Mouse (Mus musculus) liver, adult (tissue): Measurements from ENCODE around the gene Ppp2r2d.

Experiments used
- GATA4 ChIP-seq: IDR thresholded peaks from 2 replicates; pipeline ENCODE4 v1.6.1; 2014; ENCODE audit warnings: mild to moderate bottlenecking, low read length; ENCODE audit not compliant: insufficient replicate concordance

The Ppp2r2d gene

DNA sequence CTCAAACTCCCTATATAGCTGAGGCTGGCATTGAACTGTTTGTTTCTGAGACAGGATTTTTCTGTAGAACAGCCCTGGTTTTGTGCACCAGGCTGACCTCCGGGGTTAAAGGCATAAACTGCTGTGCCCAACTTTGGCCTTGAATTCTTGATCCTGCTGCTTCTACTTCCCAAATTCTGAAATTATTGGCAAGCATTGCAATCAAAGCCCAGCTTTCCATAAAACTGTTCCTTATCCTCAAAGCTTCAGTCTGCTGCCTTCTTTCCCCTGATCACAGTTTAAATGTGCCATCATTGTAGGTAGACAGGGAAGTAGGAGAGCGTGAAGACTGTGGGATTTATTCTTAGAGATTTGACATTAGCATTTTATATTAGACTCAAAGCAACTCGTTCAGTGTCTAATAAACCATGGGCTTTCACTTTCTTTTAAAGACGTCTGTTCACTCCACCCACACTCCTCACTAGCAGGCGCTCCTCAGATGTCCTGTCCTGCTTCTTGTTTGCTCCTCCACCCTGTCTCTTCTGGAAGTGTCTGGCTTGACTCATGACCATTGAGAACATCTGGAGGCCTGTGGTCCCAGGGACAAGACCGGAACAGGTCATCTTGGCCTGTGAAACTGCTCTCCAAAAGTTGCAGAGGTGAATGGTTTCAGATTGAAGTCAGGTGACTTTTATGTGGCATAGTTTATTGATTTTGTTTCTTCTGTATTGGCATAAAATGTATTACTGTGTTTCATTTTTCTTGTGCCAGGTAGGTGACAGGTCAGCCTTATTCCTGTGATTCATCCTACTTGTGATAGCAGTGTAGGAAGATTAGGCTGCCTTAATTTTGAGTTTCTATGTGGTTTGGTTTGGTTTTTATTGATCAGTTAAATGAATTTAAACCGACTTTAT is 2.4 kb downstream of the Ppp2r2d start:
- TF ChIP-seq GATA4, result no peak

GRCm38 (mm10) chr7:138850083-138850482 is 4.2 kb downstream of the Ppp2r2d start:
- no peak for TF ChIP-seq GATA4

DNA sequence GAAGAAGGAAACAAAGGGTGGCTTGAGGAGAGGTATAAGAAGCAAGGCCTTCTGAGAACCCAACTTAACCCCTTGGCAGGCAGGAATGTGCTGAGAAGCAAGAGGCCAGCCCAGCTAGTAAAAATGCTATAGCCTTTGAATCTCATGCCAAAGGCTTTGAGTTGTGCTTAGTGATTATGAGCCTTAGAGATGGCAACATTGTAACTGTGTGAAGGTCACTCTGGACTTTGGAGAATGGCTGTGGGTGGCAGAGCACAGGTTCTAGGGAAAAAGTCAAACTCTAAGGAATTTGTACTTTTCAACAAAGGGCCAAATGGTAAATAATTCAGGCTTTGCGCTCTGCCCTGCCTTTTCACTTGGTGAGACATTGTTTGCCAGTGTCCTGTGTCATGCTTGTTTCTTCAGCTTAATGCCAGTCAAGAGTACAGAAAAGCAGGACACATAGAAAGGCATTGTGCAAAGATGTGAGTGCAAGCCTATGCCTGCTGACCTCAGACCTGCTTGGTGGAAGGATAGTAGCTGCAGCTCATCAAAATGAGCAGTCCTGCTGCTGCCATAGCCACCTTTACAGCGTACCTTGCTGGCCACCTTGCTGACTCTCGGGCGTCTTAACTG is 7.6 kb downstream of the Ppp2r2d start:
- no peak for TF ChIP-seq GATA4

GRCm38 (mm10) chr7:138854201-138854600 is 8.3 kb downstream of the Ppp2r2d start:
- TF ChIP-seq GATA4, result no peak

DNA sequence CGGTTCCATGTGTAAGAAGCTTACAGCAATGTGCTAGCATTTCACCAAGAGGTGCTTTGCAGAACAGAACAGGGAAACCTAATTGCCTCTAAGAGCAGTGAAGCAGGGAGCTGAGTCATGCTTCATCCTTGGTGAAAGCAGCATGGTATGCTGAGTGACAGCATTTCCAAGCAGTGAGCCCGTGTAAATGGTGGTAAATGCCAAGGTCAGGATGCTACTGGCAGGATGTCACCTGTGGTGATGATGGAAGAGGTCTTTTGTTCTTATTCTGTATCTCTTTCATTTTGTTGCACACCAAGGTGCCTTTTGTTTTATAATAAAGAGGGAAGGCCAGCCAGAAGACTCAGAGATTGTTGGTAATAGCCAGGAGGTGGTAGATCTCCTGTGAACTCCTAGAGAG is 10.8 kb downstream of the Ppp2r2d start:
- TF ChIP-seq GATA4, result no peak

DNA sequence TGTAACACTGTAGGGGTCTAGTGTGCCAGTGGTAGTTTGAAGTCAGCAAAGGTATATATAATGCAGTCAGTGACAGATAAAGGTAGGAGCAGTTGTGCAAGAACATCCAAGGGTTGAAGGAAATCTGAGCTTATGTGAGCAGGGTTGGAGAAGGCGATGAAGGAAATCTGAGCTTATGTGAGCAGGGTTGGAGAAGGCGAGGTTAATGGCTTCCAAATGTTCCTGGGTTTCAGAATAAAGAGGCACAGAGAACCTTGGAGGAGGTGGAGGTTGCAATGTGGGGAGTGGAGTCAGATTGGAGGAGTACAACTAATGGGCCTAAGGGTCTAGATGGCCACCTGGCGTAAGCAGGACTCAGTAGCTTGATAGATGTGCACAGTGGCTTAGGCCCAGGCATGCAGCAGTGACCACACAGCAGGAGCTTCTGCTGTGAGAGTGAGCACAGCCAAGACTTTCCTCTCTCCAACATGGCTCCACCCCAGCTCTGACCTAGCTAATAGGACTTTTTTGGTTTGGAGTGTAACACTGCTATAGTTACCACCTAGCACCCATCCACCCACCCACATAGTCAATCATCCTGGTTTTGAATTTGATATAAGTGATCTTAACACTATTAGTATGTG is 18.2 kb downstream of the Ppp2r2d start:
- no peak for TF ChIP-seq GATA4

DNA sequence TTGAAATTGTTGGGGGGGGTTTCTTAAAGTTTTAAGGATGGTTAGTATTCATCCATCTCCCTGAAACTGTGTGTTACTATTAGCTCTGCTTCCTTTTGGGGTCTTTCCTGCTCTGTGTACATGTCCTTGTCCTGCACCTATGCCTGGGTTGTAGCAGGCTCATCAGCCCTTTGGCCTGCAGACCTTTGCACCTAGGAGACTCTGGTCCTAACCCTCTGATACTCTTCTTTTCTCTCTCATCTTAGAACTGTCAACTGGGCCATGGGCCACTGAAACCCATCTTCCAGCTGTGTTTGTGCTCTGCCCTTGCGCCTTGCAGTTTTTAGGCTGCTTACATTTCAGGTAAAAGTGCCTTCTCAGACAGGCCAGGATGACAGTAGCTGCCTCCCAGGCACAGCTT is 18.9 kb downstream of the Ppp2r2d start:
- TF ChIP-seq GATA4, result no peak

GRCm38 (mm10) chr7:138867286-138867685 is 21.4 kb downstream of the Ppp2r2d start:
- TF ChIP-seq GATA4, result no peak

DNA sequence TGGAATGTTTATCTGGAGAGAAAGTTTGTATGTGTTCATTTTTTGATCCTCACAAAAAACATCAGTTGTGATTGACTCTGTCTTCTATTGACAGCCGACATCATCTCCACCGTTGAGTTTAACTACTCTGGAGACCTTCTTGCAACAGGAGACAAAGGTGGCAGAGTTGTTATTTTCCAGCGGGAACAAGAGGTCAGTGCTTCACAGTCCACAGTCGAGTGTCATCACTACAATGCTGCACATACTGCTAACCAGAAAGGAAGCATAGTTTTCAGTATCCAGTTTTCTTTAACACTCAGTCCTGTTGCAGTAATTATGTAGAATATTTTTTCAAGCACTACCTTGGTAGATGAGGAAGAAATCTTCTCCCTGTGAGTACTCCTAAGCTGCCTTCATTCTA is 22.4 kb downstream of the Ppp2r2d start:
- TF ChIP-seq GATA4, result no peak

- no peak for TF ChIP-seq GATA4
These were observed 27.1 kb downstream of the Ppp2r2d start for GRCm38 (mm10) chr7:138872956-138873355.

DNA sequence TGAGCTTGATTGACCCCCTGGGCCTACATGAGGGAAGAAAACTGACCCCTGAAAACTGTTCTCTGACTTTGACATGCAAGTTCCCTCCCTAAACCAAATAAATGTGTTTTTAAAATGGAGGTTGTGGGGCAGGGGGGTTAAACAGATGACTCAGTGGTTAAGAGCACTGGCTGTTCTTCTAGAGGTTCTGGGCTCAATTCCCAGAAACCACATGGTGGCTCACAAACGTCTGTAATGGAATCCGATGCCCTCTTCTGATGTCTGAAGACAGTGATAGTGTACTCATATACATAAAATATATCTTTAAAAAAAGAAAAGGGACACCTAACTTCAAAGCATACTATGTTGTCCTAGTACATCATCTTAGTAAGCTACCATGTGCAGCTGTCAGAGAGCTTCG is 29.2 kb downstream of the Ppp2r2d start:
- no peak for TF ChIP-seq GATA4

- no peak for TF ChIP-seq GATA4
These were observed 37.8 kb downstream of the Ppp2r2d start for GRCm38 (mm10) chr7:138883724-138884123.

GRCm38 (mm10) chr7:138885365-138886289 is 39.7 kb downstream of the Ppp2r2d start:
- TF ChIP-seq GATA4, result no peak

DNA sequence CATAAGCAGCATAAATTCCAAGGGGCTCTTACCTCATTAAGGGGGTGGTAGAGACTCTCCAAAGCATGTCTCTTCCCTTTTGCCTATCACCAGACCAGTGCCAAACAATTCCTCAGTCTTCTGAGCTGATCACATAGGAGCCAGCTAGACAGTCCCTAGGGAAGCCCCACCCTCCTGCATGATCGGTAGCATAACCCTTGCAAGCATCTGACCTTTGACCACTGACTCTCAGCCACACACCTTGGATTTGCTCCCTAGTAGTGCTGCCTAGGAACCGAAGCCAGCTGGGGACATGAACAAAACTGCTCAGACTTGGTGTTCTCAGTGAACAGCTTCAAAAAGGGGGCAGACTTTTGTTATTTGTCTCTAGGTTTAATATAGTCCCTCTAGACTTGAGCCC is 52.2 kb downstream of the Ppp2r2d start:
- TF ChIP-seq GATA4, result no peak

- no peak for TF ChIP-seq GATA4
These were observed 52.9 kb downstream of the Ppp2r2d start for GRCm38 (mm10) chr7:138898743-138899142.
